Mouse (Mus musculus): ENCODE measurements around the gene Plxnc1. TPM values are rescaled to one million over a fixed set of nuclear protein-coding genes. Genes with fewer than 3 reads are reported as not detected.

Plxnc1 gene
- polyA plus RNA-seq, 1 experiment from 2014 or later, result 1.8 TPM

DNA sequence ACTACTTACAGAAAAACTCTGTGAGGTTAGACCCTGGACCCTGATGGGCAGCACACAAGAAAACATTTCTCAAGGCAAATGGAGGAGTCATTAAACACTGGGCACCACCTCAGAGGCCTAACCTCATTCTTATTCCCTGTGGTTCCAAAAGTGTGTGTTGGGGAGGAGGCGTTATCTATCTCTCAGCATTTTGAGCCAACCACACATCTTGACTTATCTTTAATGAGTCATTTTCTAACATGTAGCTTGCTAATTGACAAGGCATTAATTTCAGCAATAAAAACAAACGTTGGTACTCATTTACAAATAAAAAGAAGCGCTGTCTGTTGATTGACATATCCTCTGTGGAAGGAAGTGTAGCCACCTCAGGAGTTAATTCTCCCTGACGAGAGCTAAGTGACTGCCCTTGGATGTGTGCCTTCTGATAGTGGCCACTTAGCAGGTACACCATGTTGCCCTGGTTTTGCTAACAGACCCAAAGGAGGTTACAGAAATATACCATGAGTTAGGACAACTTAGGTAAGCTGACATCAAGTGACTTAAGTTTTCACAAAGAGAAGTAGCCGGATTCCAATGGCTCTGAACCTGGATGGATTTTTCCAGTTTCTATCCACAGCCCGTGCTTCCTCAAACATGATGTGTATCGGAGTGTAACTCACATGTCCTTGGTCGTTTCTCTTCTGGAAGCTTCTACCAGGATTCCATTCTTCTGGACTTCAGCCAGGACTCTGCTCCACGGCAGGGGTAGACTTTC is 29.9 kb upstream of the Plxnc1 start:
- Histone ChIP-seq H3K4me1 (peaks cover 36% of the 10 kb centered on the region), H3K27me3 (ENCODE audit: poor library complexity, severe bottlenecking) (no peaks in the 10 kb centered on the region), H3K27ac (no peak overlapping the region), H3K4me3 (no peak overlapping the region), H3K36me3 (replicated peaks) (no peaks in the 10 kb centered on the region), H3K9me3 (no peaks in the 10 kb centered on the region; the same call in 1 of the 2 replicates)
- no peak for DNase-seq (ENCODE audit: extremely low spot score, low spot score)
- 74% methylated on average over 9 of the region's 9 CpGs for WGBS

DNA sequence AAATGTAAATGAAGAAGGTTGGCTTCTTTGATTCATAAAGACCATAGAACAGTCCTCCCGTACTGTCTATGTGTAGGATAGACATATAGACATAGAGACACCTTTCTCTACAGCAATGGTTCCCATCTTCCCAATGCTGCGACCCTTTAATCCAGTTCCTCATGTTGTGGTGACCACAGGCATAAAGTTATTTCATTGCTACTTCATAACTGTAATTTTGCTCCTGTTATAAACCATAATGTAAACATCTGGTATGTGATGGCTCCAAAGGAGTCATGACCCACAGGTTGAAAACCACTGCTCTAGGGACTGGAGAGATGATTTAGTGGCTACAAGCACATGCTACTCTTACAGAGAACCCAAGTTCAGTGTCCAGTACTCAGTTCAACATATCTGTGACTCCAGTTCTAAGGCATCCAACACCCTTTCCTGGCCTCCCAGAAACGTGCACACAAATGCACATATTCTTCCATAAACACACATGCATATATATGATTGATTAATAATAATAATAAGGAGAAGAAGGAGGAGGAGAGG is 27.1 kb upstream of the Plxnc1 start:
- Histone ChIP-seq H3K27ac (no peak overlapping the region), H3K4me1 (peaks cover 17% of the 10 kb centered on the region), H3K36me3 (replicated peaks) (no peaks in the 10 kb centered on the region), H3K4me3 (no peak overlapping the region), H3K9me3 (no peaks in the 10 kb centered on the region; the same call in 1 of the 2 replicates), H3K27me3 (ENCODE audit: poor library complexity, severe bottlenecking) (no peaks in the 10 kb centered on the region)
- 82% methylated on average over 3 of the region's 3 CpGs for WGBS
- DNase-seq (ENCODE audit: extremely low spot score, low spot score), result no peak

DNA sequence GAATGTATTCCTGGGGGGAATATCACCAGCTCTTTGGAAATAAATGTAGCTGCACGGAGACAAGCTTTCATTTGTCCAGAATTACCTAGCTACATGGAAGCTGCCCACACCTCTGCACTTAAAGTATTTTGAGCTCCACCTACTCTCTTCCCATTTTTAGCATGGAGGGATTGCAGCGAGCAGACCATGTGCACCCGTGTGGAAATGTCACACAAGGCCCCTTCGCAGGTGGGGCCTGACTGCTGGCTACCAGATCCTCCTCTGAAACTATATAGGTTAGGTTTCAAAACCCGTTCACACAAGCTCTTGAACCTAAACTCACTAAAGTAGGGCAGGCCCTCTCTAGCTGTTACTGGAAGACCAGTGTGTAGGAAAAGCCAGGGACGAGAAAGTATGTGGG is 25.6 kb upstream of the Plxnc1 start:
- H3K9me3 ChIP-seq, result no peaks in the 10 kb centered on the region; the same call in 1 of the 2 replicates
- peaks cover 11% of the 10 kb centered on the region for H3K4me1 ChIP-seq
- H3K27me3 ChIP-seq (ENCODE audit: poor library complexity, severe bottlenecking), result no peaks in the 10 kb centered on the region
- no peak overlapping the region for H3K4me3 ChIP-seq
- 87% methylated on average over 6 of the region's 6 CpGs for WGBS
- no peaks in the 10 kb centered on the region for H3K36me3 ChIP-seq (replicated peaks)
- no peak overlapping the region for H3K27ac ChIP-seq
- no peak for DNase-seq (ENCODE audit: extremely low spot score, low spot score)

DNA sequence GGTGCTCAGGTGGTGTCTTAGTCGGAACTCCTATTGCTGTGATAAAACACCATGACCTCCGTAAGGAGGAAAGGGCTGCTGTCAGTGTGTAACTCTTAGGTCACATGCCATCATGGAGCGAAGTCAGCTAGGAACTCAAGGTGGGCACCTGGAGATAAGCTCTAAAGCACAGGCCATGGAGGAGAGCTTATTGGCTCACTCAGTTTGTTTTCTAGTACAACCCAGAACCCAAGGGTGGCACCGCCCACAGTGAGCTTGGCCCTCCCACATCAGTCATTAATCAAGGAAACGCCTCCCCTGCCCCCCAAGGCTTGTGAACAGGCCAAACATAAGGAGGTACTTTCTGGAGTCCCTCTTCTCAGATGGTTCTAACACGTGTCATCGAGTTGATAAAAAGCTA is 22.8 kb upstream of the Plxnc1 start:
- Histone ChIP-seq H3K27me3 (ENCODE audit: poor library complexity, severe bottlenecking) (no peaks in the 10 kb centered on the region), H3K4me1 (no peaks in the 10 kb centered on the region), H3K27ac (no peak overlapping the region), H3K4me3 (no peak overlapping the region), H3K9me3 (peaks cover 9% of the 10 kb centered on the region), H3K36me3 (replicated peaks) (no peaks in the 10 kb centered on the region)
- no peak for DNase-seq (ENCODE audit: extremely low spot score, low spot score)
- 91% methylated on average over 7 of the region's 7 CpGs for WGBS

DNA sequence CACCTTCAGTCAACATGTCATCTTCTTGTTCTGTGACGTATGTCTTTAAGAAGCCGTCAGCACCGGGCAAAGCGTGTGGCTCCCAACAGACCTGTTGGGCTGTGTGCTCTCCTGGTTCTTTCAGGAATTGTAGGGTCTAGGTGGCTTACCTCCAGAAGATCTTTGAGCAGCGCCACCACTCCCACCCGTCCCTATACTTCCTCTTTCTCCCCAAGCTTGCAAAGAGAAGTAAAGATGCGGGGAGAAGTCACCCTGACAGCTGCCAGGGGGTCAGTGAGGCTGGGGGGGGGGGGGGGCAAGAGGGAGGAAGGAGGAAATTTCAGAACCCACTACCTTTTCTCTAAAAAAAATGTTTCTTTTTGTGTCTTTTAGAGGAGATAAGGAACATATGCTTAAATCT is 22.2 kb upstream of the Plxnc1 start:
- Histone ChIP-seq H3K4me3 (no peak overlapping the region), H3K9me3 (peaks cover 9% of the 10 kb centered on the region), H3K4me1 (no peaks in the 10 kb centered on the region), H3K36me3 (replicated peaks) (no peaks in the 10 kb centered on the region), H3K27me3 (ENCODE audit: poor library complexity, severe bottlenecking) (no peaks in the 10 kb centered on the region), H3K27ac (no peak overlapping the region)
- WGBS, result 93% methylated on average over 7 of the region's 7 CpGs
- no peak for DNase-seq (ENCODE audit: extremely low spot score, low spot score)

DNA sequence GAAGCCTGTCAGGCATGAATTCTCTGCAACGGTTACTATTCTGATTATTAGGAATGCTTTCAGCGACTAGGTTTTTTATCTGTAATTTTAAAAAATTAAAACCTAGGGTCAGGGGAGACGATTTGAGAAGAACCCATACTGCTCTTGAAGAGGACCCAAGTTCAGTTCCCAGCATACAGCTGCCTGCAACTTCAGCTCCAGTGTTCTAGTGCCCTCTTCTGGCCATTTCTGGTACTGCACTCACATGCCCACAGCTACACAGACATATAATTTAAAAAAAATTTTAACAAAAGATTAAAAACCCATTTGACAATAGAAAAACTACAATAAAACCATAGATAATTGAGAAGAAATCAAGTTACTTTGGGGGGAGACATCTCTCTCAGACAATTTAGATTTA is 20.5 kb upstream of the Plxnc1 start:
- H3K27me3 ChIP-seq (ENCODE audit: poor library complexity, severe bottlenecking), result no peaks in the 10 kb centered on the region
- H3K4me3 ChIP-seq, result no peak overlapping the region
- H3K4me1 ChIP-seq, result no peaks in the 10 kb centered on the region
- no peak overlapping the region for H3K27ac ChIP-seq
- H3K36me3 ChIP-seq (replicated peaks), result no peaks in the 10 kb centered on the region
- 93% methylated on average over 3 of the region's 3 CpGs for WGBS
- peaks cover 9% of the 10 kb centered on the region for H3K9me3 ChIP-seq
- DNase-seq (ENCODE audit: extremely low spot score, low spot score), result no peak

DNA sequence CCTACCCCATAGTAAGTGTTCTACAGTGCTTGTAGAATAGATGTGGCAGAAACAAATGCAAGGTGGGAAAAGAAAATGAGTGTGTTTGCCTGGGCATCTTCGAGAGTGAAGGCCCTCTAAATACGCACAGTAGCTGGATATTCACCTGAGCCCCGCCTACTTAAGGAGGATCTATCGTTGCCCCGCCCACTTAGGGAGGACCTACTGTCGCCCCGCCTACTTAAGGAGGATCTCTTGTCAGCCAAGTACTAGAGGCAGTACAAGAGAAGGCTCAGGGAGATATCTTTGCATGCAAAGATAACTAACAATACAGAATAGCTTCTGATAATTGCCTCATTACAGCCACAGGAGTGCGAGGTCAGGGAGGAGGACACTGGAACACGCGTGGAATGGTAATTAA is 17.4 kb upstream of the Plxnc1 start:
- Histone ChIP-seq H3K27me3 (ENCODE audit: poor library complexity, severe bottlenecking) (peaks cover 7% of the 10 kb centered on the region), H3K27ac (no peak overlapping the region), H3K36me3 (replicated peaks) (no peaks in the 10 kb centered on the region), H3K9me3 (peaks cover 9% of the 10 kb centered on the region), H3K4me1 (no peaks in the 10 kb centered on the region), H3K4me3 (no peak overlapping the region)
- 86% methylated on average over 10 of the region's 10 CpGs for WGBS
- no peak for DNase-seq (ENCODE audit: extremely low spot score, low spot score)

DNA sequence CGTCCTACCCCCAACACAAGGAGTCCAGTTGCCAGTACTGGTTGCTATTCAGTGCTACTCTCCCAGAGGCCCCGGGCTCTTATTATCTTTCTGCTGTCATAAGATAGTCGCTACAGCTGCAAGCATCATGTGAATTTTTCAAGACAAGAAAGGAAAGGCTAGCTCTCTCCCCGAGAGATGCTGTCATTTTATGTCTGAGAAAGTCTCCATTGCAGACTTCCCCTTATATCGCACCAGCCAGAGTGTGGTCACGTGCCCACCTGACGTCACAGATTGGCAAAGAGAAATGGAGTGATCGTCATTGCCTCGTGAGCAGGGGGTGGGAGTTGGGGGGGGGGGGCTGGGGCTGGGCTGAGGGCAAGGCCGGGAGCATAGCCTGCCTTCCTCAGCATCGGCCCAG is 16.6 kb upstream of the Plxnc1 start:
- Histone ChIP-seq H3K4me3 (no peak overlapping the region), H3K27me3 (ENCODE audit: poor library complexity, severe bottlenecking) (peaks cover 7% of the 10 kb centered on the region), H3K36me3 (replicated peaks) (no peaks in the 10 kb centered on the region), H3K27ac (no peak overlapping the region), H3K9me3 (peaks cover 9% of the 10 kb centered on the region), H3K4me1 (no peaks in the 10 kb centered on the region)
- no peak for DNase-seq (ENCODE audit: extremely low spot score, low spot score)
- 87% methylated on average over 11 of the region's 11 CpGs for WGBS

DNA sequence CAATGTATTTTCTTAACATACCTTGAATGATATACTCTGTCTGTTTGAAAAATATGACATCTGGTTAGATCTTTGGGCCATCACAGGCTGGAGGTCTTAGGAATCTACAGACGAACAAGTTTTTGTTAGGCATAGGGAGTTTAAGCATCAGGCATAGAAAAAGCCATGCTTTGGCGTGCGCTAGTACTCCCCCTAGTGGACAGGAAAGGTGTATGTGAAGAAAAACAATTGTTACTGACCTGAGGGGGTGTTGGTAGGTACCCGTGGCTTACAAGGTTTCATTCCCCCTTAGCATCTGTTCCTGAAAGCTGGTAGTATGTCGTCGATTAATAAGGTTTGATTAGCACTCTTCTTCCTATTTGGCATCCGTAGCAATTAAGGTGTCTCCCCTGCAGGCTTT is 13.7 kb upstream of the Plxnc1 start:
- peak; percentile 69 for DNase-seq (ENCODE audit: extremely low spot score, low spot score)
- Histone ChIP-seq H3K27me3 (ENCODE audit: poor library complexity, severe bottlenecking) (peaks cover 7% of the 10 kb centered on the region), H3K4me1 (peaks cover 7% of the 10 kb centered on the region), H3K36me3 (replicated peaks) (no peaks in the 10 kb centered on the region), H3K4me3 (no peak overlapping the region), H3K27ac (no peak overlapping the region), H3K9me3 (no peaks in the 10 kb centered on the region)
- 11% methylated on average over 7 of the region's 7 CpGs for WGBS

DNA sequence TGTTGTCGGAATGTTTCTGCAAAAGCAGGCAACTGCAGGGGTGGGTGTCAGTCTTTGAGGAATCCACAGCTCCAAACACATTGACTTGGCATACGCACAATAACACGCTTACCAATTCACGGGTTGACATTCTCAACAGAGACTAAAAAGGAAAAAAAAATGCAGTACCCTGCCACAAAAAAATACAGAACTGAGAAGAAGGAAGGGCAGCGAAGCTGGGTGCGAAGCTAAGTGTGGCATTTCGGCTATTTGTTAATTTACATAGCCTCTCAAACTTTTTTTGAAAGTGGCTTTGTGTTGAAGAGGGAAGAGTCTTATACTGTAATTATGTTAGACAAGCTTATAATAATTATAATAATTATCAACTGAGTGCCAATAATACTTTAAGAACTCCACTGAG is 13.1 kb upstream of the Plxnc1 start:
- 90% methylated on average over 7 of the region's 7 CpGs for WGBS

DNA sequence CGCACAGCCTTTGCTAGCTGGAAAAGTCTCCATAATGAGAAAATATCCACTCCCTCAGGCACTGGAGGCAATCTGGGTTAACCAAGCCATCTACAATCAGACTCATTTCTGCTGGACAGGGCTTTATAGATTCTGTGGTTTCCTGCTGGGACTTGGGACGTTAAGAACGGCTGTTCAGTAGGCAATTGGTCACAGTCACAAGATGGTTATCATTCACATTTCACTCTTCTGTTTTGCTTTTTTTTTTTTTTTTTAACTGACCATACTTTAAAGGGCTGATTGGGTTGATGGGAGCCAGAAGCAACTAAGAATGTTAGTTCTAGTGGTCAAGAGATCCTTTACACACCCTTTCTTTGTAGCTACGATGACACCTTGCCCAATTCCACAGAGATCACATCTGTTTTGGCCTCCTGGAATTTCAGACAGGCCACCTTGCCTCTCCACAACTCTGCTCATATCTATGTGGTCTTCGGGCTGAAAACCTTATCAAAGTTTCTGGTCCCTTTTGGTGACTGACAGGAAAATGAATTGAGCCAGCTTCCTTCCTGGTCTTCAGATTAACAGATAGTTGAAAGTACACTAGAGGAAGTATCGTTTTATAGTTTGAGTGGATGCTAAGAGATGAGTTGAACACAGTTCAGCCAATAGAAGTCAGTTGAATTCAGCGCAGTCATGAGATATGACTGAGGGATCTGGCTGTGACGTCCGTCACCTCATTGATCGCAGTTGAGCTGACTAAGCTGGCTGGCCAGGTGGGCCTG is 3.5 kb upstream of the Plxnc1 start:
- Histone ChIP-seq H3K9me3 (no peaks in the 10 kb centered on the region), H3K36me3 (replicated peaks) (no peaks in the 10 kb centered on the region), H3K27ac (no peak overlapping the region), H3K27me3 (ENCODE audit: poor library complexity, severe bottlenecking) (peaks cover 51% of the 10 kb centered on the region), H3K4me3 (no peak overlapping the region), H3K4me1 (peaks cover 32% of the 10 kb centered on the region)
- WGBS, result 87% methylated on average over 10 of the region's 10 CpGs
- no peak for DNase-seq (ENCODE audit: extremely low spot score, low spot score)

More for the DNA sequence above, 13.1 kb upstream of the Plxnc1 start:
- H3K9me3 ChIP-seq, result no peaks in the 10 kb centered on the region
- H3K27me3 ChIP-seq (ENCODE audit: poor library complexity, severe bottlenecking), result peaks cover 7% of the 10 kb centered on the region
- H3K27ac ChIP-seq, result no peak overlapping the region
- no peaks in the 10 kb centered on the region for H3K36me3 ChIP-seq (replicated peaks)
- H3K4me3 ChIP-seq, result no peak overlapping the region
- H3K4me1 ChIP-seq, result peaks cover 12% of the 10 kb centered on the region
- DNase-seq (ENCODE audit: extremely low spot score, low spot score), result no peak

DNA sequence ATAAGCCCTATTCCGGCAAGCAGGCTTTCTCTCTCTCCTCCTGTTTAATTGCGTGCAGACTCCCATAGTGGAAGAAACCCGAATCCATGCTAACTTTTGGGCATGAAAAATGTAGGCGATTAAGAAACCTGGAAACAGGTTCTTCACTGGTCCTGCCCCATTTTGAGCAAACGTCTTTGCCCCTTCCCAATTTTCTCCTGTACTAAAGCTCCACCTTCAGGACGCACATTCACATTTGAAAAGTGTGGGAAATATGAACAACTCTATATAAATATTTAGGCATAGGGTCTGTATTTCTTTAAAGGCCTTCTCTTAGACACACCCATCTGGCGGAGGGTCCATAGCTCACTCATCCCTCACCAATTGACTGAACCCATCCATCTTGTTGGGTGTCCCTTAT is 2.8 kb upstream of the Plxnc1 start:
- Histone ChIP-seq H3K27me3 (ENCODE audit: poor library complexity, severe bottlenecking) (peaks cover 58% of the 10 kb centered on the region), H3K4me3 (no peak overlapping the region), H3K36me3 (replicated peaks) (no peaks in the 10 kb centered on the region), H3K27ac (no peak overlapping the region), H3K9me3 (no peaks in the 10 kb centered on the region), H3K4me1 (peaks cover 35% of the 10 kb centered on the region)
- WGBS, result 70% methylated on average over 7 of the region's 7 CpGs
- no peak for DNase-seq (ENCODE audit: extremely low spot score, low spot score)

DNA sequence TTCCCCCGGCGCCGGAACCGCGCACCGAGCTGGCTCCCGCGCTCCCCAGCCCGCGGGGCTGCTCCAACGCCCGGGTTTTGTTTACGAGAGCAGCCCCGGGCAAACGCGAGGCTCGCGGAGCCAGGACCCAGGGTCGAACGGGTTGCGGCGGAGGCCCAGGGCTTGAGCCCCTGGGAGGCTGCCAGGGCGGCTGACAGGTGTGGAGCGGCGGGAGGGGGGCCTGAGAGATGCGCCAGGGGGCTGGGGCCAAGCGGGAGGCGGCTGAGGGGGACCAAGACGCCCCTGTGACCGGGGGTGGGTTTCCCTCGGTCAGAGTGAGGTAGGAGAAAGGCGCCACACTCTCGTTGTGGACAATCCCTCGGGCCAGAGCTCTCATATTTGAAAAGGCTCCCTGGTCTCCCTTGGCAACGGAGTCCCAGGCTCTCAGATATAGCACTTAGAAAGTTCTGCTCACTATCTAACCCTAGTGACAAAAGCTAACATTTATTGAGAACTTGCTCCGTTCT is 624 bp upstream of the Plxnc1 start:
- H3K27me3 ChIP-seq (ENCODE audit: poor library complexity, severe bottlenecking), result peaks cover 78% of the 10 kb centered on the region
- H3K4me1 ChIP-seq, result peaks cover 57% of the 10 kb centered on the region

More for the DNA sequence above, 624 bp upstream of the Plxnc1 start:
- Histone ChIP-seq H3K4me3 (peak overlapping the region; percentile 66), H3K9me3 (no peaks in the 10 kb centered on the region), H3K27ac (peak overlapping the region; percentile 92), H3K36me3 (replicated peaks) (no peaks in the 10 kb centered on the region)
- DNase-seq (ENCODE audit: extremely low spot score, low spot score), result peak; percentile 69
- WGBS, result under 1% methylated on average over 36 of the region's 36 CpGs

All from forebrain, embryonic 10.5 days (tissue).